Mouse (Mus musculus) C2C12 (cell line): Measurements from ENCODE around the gene Rcan2.

Experiments used
- CTCF ChIP-seq: IDR thresholded peaks from one replicate; pipeline ENCODE4 v1.5.1; 2011; ENCODE audit not compliant: control insufficient read depth, insufficient read depth, insufficient read length
- FOSL1 ChIP-seq: IDR thresholded peaks from one replicate; pipeline ENCODE4 v1.8.0; 2011; ENCODE audit warnings: mild to moderate bottlenecking, low read length; ENCODE audit not compliant: poor library complexity, insufficient read depth, severe bottlenecking

GRCm38 (mm10) chr17:43754687-43755086 is 46.5 kb upstream of the Rcan2 start:
- peak; percentile 15 for TF ChIP-seq FOSL1
- no peak for TF ChIP-seq CTCF
